Mouse (Mus musculus) small intestine, adult 2 months (tissue): ENCODE measurements around the gene Senp7.

Experiments
- CTCF ChIP-seq: fragments of 200-500 bp; IDR thresholded peaks from 2 replicates; pipeline ENCODE4 v1.5.1; 2012; ENCODE audit warnings: low read depth, mild to moderate bottlenecking, control low read depth, inconsistent platforms, low read length, moderate library complexity, mixed read lengths; ENCODE audit not compliant: insufficient replicate concordance, insufficient read length; ENCODE audit errors: extremely low read depth
- POLR2A ChIP-seq: fragments of 200-500 bp; IDR thresholded peaks from 2 replicates; pipeline ENCODE4 v1.6.1; 2012; ENCODE audit warnings: low read depth, mild to moderate bottlenecking, control low read depth, inconsistent platforms, low read length, moderate library complexity

DNA sequence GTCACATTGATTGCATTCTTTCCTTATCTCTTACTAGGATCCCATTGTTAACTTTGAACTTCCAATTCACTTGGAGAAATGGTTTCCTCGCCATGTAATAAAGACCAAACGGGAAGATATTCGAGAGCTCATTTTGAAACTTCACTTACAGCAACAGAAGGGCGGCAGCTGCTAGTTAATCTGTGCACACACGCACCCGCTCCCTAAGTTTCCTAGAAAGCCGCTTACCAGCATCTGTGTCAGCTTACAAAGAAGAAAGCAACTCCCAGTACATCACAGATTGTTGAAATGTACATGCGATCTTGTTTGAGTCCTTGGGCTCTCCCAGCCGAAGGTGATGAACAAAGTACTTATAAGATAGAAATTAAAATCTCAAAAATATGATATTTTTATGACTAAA lies 140.1 kb downstream of the Senp7 start:
- no peak for TF ChIP-seq POLR2A
- TF ChIP-seq CTCF: no peak
